Mouse (Mus musculus) kidney, adult 8-10 months (tissue): Measurements from ENCODE around the gene Chic2.

Source experiments
- DNase-seq, 2 experiments: peaks; one replicate each; pipeline ENCODE4 v3.0.0; 2022

The Chic2 gene

DNA sequence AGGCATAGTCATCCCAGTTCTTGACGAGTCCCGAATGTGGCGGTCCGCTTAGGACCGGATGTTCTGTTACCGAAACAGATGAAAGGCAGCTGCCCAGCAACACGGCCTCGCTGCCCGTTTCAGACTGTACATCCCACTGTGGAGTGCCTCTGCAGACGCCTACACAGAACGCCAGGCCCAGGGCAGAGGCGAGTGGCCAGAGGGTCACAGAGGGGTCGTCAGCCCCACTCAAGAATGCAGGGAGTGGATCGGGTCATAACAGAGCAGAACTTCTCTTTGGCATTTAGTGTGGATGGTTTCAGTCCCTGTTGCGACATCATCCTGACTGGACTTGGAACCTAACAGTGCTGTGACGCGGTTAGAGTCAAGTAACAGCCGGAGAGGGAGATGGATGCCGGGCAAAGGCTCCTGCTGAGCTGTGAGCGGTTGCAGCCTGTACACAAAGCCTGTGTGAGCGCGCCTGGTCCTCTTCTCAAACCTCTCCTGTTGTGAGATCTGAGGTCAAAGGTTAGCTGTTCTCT is 70.5 kb downstream of the Chic2 start:
- DNase-seq, result peak; percentile 33 to 38

DNA sequence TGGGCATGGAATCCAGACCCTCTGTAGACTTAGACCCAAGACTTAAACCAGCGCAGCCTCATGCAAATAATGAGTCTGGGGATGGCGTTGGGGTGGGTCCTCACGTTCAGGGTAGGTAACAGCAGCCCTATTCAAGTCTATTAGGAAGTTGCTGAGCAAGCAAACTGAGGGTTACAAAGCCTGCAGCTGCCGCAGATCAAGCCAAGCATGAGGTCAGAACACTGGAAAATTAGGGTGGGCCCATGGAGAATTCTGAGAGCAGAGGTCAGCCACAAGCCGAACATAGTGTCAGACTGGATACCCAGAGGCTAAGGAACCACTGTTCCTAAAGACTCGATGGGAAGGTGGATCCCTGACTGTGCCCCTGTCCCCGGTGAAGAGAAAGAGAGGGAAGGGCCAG is 73.2 kb downstream of the Chic2 start:
- no peak for DNase-seq

DNA sequence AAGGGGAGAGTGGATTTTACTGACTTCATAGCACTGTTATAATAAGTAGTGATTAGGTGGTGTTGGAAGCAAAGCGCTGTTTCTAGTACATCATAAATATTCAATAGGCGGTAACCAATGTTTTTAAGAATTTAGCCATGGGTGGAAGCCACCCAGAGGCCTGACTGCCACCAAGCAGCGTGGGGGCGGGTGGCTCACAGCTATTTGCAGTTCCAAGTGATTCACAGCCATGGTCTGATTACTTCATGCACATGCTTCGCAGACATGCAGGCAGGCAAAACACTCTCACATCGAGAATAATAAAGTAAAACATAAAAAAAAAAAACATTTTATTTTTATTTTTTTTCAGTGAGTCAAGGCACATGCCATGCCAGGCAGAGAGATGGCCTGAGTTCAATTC is 75.2 kb downstream of the Chic2 start:
- DNase-seq, result no peak

DNA sequence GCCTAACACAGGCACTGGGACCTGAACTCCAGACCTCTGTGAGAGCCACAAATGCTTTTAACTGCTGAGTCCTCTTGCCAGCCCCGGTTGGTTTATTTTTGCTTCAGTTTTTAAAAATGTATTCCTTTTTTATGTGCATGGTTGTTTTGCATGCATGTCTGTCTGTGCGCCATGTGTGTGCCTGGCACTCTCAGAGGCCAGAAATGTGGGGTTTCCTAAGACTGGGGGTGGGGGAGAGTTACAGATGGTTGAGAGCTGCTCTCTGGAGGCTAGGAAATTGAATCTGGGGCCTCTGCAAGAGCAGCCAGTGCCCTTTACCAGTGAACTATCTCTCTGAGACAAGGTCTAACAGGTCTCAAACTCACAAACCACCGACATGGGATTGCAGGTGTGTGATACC is 76.7 kb downstream of the Chic2 start:
- DNase-seq, result no peak

- DNase-seq, result no peak
Measured at GRCm38 (mm10) chr5:74966891-74967290, 77.7 kb downstream of the Chic2 start.

DNA sequence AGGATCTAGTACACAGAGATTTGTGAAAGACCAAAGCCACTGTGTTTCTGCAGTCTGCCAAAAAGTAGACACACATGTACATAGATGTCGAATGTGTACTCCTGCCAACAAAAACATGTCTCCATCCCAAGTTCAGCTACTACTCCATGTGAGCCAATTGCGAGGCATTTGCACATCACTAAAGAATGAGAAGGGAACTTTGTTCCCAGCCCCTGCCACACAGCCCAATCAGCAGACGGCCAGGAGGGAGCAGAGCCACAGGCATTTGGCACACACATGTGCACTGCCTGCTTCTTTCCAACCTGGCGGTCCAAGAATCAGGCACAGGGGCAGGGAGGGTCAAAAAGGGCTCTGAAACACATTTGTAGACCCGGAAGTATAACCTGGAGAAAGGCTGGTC is 81.8 kb downstream of the Chic2 start:
- DNase-seq, result no peak

DNA sequence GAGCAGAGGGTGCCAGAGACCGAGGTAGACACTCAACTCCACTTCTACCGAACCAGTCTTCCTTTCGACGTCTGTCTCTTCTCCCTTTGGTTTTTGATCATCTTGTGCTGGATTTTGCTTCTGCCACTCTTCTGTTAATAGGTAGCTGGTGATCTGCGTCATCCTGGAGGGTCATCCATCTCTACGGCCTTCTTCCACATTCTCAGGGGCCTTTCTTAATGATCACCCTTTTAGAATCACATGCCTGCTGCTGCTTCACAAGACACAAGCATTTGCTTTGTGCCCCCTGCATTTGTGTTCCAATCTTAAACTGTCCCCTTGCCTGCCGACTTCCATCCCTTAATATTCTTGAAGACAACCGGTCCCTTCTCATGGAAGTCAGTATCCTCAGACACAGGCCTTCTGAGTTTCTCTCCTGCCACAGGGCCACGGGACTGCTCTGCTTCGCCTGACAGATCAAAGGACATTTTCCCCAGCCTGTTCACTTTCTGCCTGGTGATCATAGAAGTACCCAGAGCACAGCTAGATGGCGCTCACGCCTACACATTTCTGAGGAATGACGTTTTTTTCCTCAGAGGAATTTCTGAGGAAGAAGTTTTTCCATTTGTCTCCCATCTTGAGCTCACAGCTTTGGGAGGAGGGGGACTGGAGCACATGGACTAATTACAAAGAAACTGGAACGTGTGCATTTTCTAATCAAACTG is 83.6 kb downstream of the Chic2 start:
- DNase-seq, result peak; percentile 53 to 79

- no peak for DNase-seq
Measured at GRCm38 (mm10) chr5:74960306-74960705, 84.3 kb downstream of the Chic2 start.

DNA sequence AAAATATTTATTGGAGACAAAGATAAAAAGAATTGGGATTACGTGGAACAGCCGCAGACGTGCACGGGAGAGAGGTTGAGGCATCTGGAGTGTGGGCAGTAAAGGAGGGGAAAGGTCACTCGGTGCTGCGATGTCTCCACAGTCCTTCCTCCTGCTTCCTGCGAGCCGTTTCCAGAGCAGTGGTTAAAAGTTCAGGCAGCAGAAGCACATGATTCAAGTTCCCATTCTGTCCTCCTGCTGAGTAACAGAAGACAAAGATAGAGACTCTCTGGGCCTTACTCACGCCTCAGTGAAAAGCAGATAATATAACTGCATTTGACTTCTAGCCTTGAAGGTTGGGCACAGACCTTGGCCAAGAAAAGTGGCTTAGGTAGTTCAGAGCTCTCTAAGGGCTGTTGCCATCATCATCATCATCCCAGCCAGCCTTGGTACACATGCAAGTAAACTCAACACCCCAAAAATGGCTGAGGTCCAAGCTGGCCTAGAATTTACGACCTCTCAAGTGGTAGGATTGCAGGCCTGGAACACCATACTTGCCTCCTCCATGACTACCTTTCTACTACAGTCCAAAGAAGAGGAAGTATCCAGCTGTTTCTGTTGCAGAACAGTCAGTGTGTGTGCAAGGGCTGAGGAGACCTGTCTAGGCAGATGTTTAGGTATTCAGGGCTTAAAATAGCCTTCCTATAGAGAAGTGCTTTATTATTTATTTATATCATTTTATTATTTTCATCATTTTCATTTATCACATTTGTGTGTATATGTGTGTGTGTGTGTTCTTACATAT is 87.1 kb downstream of the Chic2 start:
- no peak for DNase-seq

DNA sequence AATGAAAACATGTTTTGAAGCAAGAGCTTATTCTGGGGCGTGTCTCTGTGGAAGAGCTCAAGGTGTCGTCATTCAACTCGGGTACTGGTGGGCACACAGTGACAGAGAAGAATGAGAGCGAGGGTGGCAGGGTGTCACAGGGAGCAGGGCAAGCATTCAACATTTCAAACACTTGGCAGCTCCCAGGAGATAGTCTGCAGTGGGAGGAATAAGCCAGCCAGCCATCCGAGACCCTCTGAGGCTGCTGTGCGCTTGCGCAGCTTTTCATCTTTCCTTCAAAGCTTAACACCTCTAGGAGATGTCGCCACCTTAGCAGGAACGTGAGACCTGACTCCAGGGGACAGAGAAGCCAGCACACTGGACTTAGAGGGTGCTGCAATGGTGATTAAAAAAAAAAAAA is 88.2 kb downstream of the Chic2 start:
- DNase-seq, result no peak

DNA sequence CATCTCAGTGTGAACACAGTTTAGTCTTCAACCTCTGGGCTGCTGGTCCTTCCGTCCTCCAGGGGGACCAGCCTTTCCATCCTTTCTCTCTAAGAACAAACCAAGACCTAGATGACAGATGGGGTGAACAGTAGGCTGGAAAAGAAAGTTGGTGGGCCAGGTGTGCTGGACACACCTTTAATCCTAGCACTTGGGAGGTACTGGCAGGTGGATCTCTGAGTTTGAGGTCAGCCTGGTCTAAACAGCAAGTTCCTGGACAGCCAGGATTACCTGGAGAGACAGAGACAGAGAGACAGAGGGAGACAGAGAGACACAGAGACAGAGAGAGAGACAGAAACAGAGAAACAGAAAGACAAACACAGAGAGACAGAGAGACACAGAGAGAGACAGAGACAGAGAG is 89.0 kb downstream of the Chic2 start:
- no peak for DNase-seq

GRCm38 (mm10) chr5:74952938-74953337 is 91.6 kb downstream of the Chic2 start:
- DNase-seq, result no peak

- DNase-seq, result no peak
Measured at GRCm38 (mm10) chr5:74951375-74951774, 93.2 kb downstream of the Chic2 start.

DNA sequence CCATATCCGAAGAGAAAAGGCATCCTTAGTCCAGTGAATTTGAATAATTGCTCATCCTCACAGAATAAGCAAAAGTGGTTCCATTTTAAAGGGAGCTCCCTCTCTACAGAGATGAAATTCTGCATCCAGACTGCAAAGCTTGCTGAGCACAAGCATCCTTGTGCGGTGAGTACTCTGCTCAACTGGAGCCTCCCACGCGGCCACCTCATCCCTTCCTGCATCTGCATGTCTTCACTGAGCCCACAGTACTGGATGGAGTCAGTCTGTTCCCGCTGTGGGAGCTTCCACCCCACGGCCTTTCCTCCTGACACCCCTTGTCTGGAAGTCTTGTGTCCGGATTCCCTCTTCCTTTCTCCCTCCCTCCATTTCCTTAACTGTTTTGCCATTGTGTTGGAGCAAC is 95.3 kb downstream of the Chic2 start:
- DNase-seq, result no peak

DNA sequence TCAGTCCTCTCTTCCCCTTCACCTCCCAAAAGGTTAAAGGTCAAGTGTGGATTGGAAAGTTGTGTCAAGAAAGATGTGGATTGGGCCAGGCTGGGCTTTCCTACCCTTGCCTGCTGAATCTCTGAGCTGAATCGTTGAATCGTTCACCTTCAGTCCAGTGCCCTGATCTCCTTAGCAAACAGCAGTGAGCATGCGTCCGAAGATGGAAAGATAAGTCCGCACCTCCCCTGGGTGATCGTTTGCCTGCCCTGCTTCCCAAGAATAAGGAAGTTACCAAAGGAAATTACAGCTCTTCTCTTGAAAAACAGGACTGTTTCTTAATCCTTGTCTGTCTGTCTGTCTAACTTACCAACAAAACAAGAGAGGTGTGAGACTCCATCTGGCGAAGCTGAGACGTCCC is 96.1 kb downstream of the Chic2 start:
- DNase-seq, result no peak
